Mouse (Mus musculus) thymus, postnatal 4 days (tissue): ENCODE results near the gene Atg101.

Experiments used
- DNase-seq: peaks from one replicate; pipeline ENCODE4 v3.0.0; 2021

Gene Atg101

GRCm38 (mm10) chr15:101255842-101256462 lies 28.1 kb upstream of the Atg101 start:
- DNase-seq, result peak; percentile 47

DNA sequence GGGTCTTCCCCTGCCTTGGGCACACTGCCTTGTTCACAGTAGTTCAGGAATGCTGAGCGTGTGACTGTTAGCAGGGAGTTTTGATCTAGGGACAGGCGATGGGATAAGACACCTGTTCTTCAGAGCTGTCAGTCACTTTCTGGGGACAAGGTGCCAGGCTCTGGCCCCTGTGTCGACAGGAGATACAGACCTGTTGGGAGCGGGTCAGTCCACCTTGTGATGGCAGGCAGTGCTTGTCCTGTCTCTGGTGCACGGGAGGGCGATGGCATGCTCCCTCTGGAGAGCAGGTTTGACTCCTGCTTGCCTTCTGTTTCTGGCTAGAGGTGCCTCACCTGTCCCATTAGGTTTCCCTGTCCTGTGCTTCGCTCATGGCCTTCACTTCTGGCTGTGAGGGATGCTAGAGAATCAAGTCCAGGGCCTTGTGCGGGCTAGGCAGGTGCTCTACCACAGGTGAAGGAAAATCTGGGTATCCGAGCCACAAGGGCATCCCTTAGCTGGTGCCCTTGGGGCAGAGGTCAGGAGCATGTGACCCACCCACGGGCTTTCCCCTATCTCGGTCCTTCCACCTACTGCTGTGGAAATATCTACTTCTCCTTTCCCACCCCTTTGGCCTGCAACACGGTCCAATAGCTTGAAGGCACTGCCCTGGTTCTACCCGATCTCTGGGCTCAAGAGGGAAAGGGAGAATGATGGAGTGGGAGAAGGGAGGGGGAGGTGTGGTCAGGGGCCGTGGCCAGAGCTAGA lies 27.4 kb upstream of the Atg101 start:
- no peak for DNase-seq

DNA sequence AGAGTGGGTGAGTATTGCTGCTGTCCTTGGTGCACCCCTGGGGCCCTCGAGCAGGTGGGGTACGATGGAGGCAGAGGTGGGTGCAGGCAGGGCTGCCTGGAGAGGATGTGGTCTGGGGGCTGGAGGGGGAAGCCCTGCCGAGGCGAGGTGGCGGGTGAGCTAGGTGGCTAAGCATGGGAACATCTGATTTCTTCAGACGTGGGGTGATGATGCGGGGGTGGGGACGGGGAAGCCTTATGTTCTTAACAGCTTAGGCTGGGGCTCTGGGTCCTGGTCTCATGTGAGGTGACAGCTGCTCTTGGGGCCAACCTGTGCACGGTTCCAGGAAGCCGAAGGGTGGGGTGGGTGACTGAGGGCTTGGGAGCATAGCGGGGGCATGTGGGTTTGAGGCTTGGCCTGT lies 25.7 kb upstream of the Atg101 start:
- peak; percentile 86 for DNase-seq

- DNase-seq, result no peak
Observed at GRCm38 (mm10) chr15:101259922-101260321, 24.1 kb upstream of the Atg101 start.

DNA sequence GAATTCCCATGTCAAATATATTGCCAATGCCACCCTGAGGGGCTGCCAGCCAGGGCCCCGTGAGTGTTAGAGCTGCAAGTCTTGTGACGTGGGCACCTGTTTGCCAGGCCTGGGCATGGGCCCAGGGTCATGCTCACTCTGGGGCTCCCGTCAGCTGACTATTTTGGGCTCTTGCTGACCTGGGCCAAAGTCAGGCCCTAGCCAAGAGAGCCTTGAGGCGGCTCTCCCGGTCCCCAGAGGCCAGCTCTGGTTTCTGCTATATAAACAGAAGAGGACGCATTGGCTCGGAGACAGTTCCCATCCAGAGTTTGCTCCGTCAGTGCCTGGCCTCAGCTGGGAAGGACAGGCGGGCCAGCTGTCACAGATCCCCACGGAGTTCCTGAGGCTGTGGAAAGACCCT lies 23.7 kb upstream of the Atg101 start:
- no peak for DNase-seq

DNA sequence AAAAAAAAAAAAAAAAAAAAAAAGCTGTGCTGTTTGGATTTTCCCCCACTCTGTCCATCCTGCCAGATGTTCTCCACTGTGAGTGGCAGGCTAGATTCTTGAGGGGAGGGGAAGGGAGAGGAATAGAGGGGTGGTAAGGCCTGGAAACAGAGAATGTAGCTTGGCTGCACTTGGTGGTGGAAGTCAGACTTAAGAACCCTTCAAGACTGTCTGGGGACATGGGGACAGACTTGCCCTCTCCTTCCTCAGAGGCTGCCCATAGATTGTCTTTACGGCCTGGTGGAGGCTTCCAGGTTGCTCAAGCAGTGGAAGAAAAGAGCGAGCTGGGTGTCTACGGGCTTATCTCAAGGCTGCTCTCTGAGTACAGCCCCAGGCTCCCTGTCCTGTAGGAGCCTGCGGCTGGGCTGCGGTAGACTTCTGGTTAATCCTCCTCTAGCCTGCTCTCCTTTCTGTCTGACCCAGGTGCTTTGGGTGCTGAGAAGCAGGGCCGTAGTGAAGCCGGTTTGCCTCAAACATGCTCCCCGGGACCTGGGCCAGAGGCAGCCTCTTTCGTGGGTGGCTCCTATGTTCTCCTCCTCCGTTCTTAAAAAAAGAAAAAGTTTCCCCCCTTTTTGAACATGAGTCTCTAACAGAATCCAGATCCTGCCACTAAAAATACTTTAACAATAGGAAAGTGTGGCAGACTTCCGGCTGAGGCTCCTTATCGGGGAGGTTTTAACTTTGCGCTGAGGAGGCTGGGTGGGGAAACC lies 23.0 kb upstream of the Atg101 start:
- peak; percentile 47 for DNase-seq

DNA sequence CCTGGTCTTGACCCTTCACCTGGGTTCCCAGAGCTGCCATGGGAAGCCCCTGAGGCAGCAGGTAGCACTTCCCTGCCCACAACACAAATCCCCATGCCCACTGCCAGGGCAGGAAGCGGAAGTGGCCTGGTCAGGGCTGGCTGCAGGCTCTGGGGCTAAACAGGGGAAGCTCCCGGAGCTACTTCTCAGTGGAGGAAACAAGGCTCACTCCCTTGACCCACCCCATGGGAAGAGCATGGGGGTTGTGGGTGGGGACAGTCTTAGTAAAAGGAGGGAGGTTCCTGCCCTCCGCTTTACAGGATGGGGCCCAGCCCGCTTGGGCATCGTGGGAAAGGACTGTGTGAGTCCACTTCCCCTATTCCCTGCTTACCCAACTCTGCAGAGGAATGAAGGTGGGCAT lies 21.6 kb upstream of the Atg101 start:
- DNase-seq, result no peak

DNA sequence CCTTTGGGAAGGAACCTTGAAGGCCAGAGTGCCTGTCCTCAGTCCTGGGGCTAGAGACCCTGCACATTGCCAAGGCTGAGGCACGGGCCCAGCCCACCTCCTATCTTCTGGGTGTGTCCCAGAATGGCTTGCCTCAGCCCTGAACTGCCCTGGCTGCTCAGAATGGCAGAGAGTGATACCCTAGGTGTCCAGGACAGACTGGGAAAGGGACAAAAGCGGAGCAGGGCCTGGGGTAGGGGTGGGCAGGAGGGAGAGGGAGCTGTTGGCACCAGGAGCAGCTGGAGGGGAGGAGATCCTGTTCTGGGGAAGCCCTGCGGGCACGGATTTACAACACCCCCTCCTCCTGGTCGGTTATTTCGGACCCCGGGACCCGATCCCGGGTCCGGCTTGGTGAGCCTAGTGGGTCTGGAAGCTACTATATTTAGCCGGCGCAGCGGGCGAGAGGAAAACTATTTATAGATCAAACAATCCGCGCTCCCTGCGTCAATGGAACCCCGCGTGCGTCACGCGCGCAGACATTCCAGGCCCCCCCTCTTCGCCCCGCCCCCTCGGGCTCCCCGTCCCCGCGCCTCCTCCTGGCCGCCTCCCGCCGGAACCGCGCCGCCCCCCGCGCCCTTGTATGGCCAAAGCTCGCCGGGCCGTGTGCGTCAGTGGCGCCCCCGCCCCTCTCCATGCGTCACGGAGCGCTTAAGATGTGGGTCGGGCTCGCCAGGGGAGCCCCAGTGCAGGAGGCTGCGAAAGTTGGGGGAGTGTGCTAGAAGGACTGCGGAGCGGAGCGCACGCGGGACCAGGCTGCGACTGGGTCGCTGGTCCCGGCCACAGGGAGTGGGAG lies 17.7 kb upstream of the Atg101 start:
- DNase-seq, result peak; percentile 92

GRCm38 (mm10) chr15:101267053-101268032 lies 16.7 kb upstream of the Atg101 start:
- no peak for DNase-seq

GRCm38 (mm10) chr15:101270101-101270820 lies 13.8 kb upstream of the Atg101 start:
- DNase-seq, result no peak

DNA sequence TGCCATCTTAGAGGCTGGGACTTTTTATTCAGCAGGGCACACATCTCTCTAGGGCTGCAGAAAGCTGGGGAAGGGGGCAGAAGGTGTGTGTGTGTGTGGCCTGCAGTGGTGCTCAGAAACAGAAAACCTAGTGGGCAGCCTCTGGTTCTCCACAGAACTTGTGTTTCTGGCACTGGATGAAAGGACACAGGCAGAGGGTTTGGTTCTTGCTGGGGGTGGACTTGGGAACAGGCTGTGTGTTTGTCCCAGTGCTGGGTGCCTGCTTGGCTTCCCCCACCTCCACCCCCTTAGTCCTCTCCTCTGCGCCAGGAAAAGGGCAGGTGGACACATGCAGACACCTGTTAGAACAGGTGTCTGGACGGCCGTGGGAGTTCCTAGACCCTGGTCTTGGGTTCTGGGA lies 13.0 kb upstream of the Atg101 start:
- DNase-seq, result no peak

DNA sequence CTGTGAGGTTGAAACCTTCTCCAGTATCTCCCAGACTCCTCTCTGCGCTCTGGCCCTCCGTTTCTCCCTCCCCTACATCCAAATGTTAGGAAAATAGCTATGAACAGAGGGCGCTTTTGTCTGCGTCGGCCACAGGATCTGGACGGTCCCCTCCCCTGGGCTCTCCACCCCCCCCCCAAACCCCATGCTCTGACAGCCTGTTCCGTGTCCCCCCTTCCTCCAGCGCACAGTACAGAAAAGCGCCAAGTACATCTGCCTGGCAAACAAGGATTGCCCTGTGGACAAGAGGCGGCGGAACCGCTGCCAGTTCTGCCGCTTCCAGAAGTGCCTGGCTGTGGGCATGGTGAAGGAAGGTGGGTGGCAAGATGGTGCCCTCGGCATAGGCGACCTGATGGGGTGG lies 12.6 kb upstream of the Atg101 start:
- no peak for DNase-seq

GRCm38 (mm10) chr15:101274380-101274779 lies 9.7 kb upstream of the Atg101 start:
- DNase-seq, result no peak

GRCm38 (mm10) chr15:101277351-101277899 lies 6.6 kb upstream of the Atg101 start:
- DNase-seq, result no peak

DNA sequence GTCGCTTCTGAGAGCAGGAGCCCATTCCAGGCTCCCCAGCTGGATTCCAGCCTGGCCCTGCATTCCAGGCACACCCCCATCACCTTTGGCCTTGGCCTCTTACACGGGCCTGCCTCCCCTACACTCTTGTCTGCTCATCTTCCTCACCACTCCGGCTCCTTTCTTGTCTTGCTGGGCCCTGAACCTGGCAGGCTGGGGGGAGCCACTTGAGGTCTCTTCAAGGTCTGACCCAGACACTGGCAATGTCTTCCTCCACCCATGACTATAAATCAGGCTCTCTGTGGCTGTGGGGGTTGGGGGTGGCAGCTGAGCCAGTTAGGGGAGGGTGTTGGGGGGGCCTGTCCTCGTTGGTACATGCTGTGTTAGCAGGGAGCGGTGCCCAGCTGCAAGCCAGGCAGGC lies 5.5 kb upstream of the Atg101 start:
- DNase-seq, result no peak

DNA sequence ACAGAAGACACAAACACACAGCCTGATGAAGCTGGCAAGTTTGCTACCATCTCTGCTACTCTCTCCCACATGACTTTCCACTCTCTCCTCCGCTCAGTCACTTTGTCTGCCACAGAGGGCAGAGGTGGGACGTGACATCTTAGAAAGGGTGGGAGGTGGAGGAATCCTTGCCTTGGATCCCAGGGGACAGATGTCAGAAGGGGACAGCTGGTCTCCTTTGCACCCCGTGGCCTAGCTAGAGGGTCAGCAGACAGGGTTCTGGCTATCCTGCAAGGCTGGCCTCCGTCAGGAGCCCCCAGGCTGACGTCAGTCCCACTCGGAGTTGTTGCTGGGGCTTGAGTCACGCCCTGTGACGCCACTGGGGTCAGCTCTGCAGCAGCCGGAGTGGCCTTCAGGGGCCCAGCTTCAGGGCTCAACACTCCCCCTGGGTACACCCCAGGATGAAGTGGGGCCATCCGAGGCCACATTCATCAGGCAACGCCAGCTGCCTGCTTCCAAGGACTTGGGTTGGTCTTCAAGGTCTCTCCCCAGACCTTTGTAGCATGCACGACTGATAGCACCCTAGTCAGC lies 4.6 kb upstream of the Atg101 start:
- DNase-seq, result no peak

DNA sequence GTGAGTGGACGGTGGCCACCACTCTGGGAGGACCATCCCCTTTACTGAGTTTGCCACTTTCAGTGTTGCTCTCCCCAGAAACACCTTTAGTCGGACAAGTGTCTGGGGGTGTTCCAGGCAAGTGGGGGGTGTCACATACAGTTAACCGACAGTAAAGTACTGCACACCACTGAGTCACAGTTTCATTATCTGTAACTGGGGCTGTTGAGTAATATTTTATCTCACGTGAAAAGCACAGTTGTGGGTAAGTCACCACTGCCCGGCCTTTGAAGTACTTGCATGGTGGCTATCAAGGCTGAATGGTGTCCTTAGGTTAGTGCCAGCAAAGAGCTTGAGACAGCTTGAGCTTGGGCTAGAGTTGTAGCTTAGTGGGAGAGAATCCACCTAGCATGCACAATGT lies 1.6 kb upstream of the Atg101 start:
- no peak for DNase-seq

- DNase-seq, result peak; percentile 67
Observed at GRCm38 (mm10) chr15:101283183-101283910, 725 bp upstream of the Atg101 start.

GRCm38 (mm10) chr15:101286129-101286770 lies 2.2 kb downstream of the Atg101 start:
- DNase-seq, result peak; percentile 47
